Mouse (Mus musculus): ENCODE measurements around the gene Psmd2.
A peak's percentile ranks its signal among the peaks of the same experiment; 100 is the strongest.

Gene Psmd2

GRCm38 (mm10) chr16:20651076-20651946, at the start of gene Psmd2:
Psmd2 (plus strand) TSS chr16:20651652.
- DNase-seq (ENCODE audit: low spot score), result peak; percentile 94

- peak; percentile 23 for DNase-seq (ENCODE audit: low spot score)
These were observed 46.7 kb upstream of the Psmd2 start for GRCm38 (mm10) chr16:20604705-20605104.

- peak; percentile 86 for DNase-seq (ENCODE audit: low spot score)
These were observed 40.7 kb upstream of the Psmd2 start for GRCm38 (mm10) chr16:20610501-20611356.

- DNase-seq (ENCODE audit: low spot score), result peak; percentile 93
These were observed 39.9 kb upstream of the Psmd2 start, which contains the start of the genes Eef1akmt4, Gm49333 and Alg3 for GRCm38 (mm10) chr16:20611357-20612227. Eef1akmt4 (plus strand) TSS chr16:20611593. Gm49333 (plus strand) TSS chr16:20611610. Alg3 (minus strand) TSS chr16:20611735.

- DNase-seq (ENCODE audit: low spot score), result peak; percentile 26
These were observed 31.7 kb upstream of the Psmd2 start for GRCm38 (mm10) chr16:20619541-20620398.

GRCm38 (mm10) chr16:20620399-20620735, 31.1 kb upstream of the Psmd2 start:
- peak; percentile 15 for DNase-seq (ENCODE audit: low spot score)

- peak; percentile 42 for DNase-seq (ENCODE audit: low spot score)
These were observed 30.7 kb upstream of the Psmd2 start for GRCm38 (mm10) chr16:20620751-20621190.

GRCm38 (mm10) chr16:20621191-20621990, 30.1 kb upstream of the Psmd2 start, which contains the start of gene Camk2n2:
Camk2n2 (minus strand) TSS chr16:20621287.
- peak; percentile 72 for DNase-seq (ENCODE audit: low spot score)

GRCm38 (mm10) chr16:20621991-20622685, 29.3 kb upstream of the Psmd2 start:
- peak; percentile 87 for DNase-seq (ENCODE audit: low spot score)

- DNase-seq (ENCODE audit: low spot score), result peak; percentile 27
These were observed 28.2 kb upstream of the Psmd2 start for GRCm38 (mm10) chr16:20623211-20623610.

- peak; percentile 26 for DNase-seq (ENCODE audit: low spot score)
These were observed 22.5 kb upstream of the Psmd2 start for GRCm38 (mm10) chr16:20628871-20629391.

- peak; percentile 55 for DNase-seq (ENCODE audit: low spot score)
These were observed 21.5 kb upstream of the Psmd2 start, which contains the start of gene Ece2 for GRCm38 (mm10) chr16:20629731-20630634. Ece2 (plus strand) TSS chr16:20629828.

GRCm38 (mm10) chr16:20637410-20637809, 14.0 kb upstream of the Psmd2 start:
- no peak for DNase-seq (ENCODE audit: low spot score)

GRCm38 (mm10) chr16:20638367-20638766, 13.1 kb upstream of the Psmd2 start:
- no peak for DNase-seq (ENCODE audit: low spot score)

GRCm38 (mm10) chr16:20642161-20642560, 9.3 kb upstream of the Psmd2 start:
- DNase-seq (ENCODE audit: low spot score), result peak; percentile 57

- no peak for DNase-seq (ENCODE audit: low spot score)
These were observed 7.5 kb upstream of the Psmd2 start for GRCm38 (mm10) chr16:20643911-20644310.

GRCm38 (mm10) chr16:20651947-20652310, 477 bp downstream of the Psmd2 start:
- no peak for DNase-seq (ENCODE audit: low spot score)

GRCm38 (mm10) chr16:20653315-20653714, 1.9 kb downstream of the Psmd2 start:
- no peak for DNase-seq (ENCODE audit: low spot score)
